9 mouse cellular contexts compared by ENCODE assay signal in genomic region chr4:117680963-117681362, GRCm38 (mm10). TPM values are rescaled to one million over a fixed set of nuclear protein-coding genes. Genes with fewer than 3 reads are reported as not detected.
A peak's percentile ranks its signal among the peaks of the same experiment; 100 is the strongest.
DNase-seq lines count a peak whose midpoint lies in the region; ATAC-seq and TF ChIP-seq lines count a peak whose summit lies in the region.
"Had no signal": no experiment of that assay in that cellular context is flagged by ENCODE, and none has a peak within 500 bp of the region (broad histone marks: within the 10 kb centered on the region; RNA-seq: fewer than 3 reads in every experiment).

No protein-coding gene starts in this region.

- H3K4me3 ChIP-seq in heart, embryonic 10.5 days = peak overlapping the region; percentile 93; the same call in 1 of the 2 replicates
- peak overlapping the region; percentile 92 for H3K4me3 ChIP-seq in embryonic facial prominence, embryonic 14.5 days (ENCODE audit: low read depth, low read length)
- H3K4me3 ChIP-seq in limb, embryonic 14.5 days (replicated peaks; ENCODE audit: low read length) = peak overlapping the region; percentile 76

- ATAC-seq in embryonic facial prominence, embryonic 14.5 days (ENCODE audit: low read depth) = no peak
- no peak for ATAC-seq in limb, embryonic 14.5 days (ENCODE audit: low FRiP score, low read depth)

- WGBS in heart, embryonic 10.5 days = 79% methylated on average over 6 of the region's 6 CpGs
- WGBS in embryonic facial prominence, embryonic 14.5 days = 74% methylated on average over 6 of the region's 6 CpGs
- WGBS in limb, embryonic 14.5 days = 82% methylated on average over 6 of the region's 6 CpGs

- peaks cover 18% of the 10 kb centered on the region for H3K4me1 ChIP-seq in heart, embryonic 10.5 days
- H3K4me1 ChIP-seq in embryonic facial prominence, embryonic 14.5 days (ENCODE audit: control insufficient read depth, insufficient read depth, low read length) = no peaks in the 10 kb centered on the region
- peaks cover 4% of the 10 kb centered on the region; the same call in 1 of the 2 replicates for H3K4me1 ChIP-seq in limb, embryonic 14.5 days (ENCODE audit: control insufficient read depth, insufficient read depth, low read length)

- no peak overlapping the region for H3K9ac ChIP-seq in embryonic facial prominence, embryonic 14.5 days (ENCODE audit: low read depth, low read length)
- H3K9ac ChIP-seq in limb, embryonic 14.5 days (ENCODE audit: low read depth, low read length, severe bottlenecking) = no peak overlapping the region

- no peaks in the 10 kb centered on the region for H3K27me3 ChIP-seq in heart, embryonic 10.5 days (ENCODE audit: insufficient read depth, poor library complexity, severe bottlenecking)
- H3K27me3 ChIP-seq in embryonic facial prominence, embryonic 14.5 days (replicated peaks; ENCODE audit: control insufficient read depth, insufficient read depth, low read length) = no peaks in the 10 kb centered on the region
- no peaks in the 10 kb centered on the region for H3K27me3 ChIP-seq in limb, embryonic 14.5 days (ENCODE audit: control insufficient read depth, insufficient read depth, low read length)

- TF ChIP-seq POLR2A in limb, embryonic 14.5 days (IDR thresholded peaks at IDR 0.05; ENCODE audit: borderline replicate concordance, extremely low read depth, insufficient read depth, insufficient read length) = no peak

- peaks cover 45% of the 10 kb centered on the region for H3K36me3 ChIP-seq in heart, embryonic 10.5 days
- H3K36me3 ChIP-seq in embryonic facial prominence, embryonic 14.5 days (ENCODE audit: control insufficient read depth, insufficient read depth, low read length) = peaks cover 45% of the 10 kb centered on the region
- H3K36me3 ChIP-seq in limb, embryonic 14.5 days (ENCODE audit: control insufficient read depth, insufficient read depth, low read length) = peaks cover 45% of the 10 kb centered on the region

- no peak for DNase-seq in heart, embryonic 10.5 days (ENCODE audit: low spot score)
- DNase-seq in heart, postnatal 36 days = no peak
- peak; percentile 40 for DNase-seq in 3T3-L1 (ENCODE audit: low read depth, low spot score)
- DNase-seq in embryonic facial prominence, embryonic 14.5 days (ENCODE audit: low spot score) = no peak
- no peak for DNase-seq in limb, embryonic 14.5 days (ENCODE audit: low spot score)
- no peak for DNase-seq in urinary bladder, postnatal 25 days (ENCODE audit: low spot score)
- DNase-seq in thymus, postnatal 14 days = no peak
- DNase-seq in layer of hippocampus, postnatal 36 days = no peak
- DNase-seq: lung, postnatal 36 days had no signal

- peak overlapping the region; percentile 93 for H3K4me2 ChIP-seq in embryonic facial prominence, embryonic 14.5 days (ENCODE audit: low read depth, low read length)
- peak overlapping the region; percentile 88 for H3K4me2 ChIP-seq in limb, embryonic 14.5 days (replicated peaks; ENCODE audit: low read depth, low read length, severe bottlenecking)

- H3K27ac ChIP-seq in heart, embryonic 10.5 days = no peak overlapping the region
- no peak overlapping the region for H3K27ac ChIP-seq in embryonic facial prominence, embryonic 14.5 days (replicated peaks; ENCODE audit: low read depth, low read length)
- H3K27ac ChIP-seq in limb, embryonic 14.5 days (replicated peaks; ENCODE audit: low read depth, low read length) = no peak overlapping the region

- intact Hi-C loops in heart, postnatal 36 days (cut with DNase I) = no loop called here

- no peaks in the 10 kb centered on the region for H3K9me3 ChIP-seq in heart, embryonic 10.5 days
- no peaks in the 10 kb centered on the region for H3K9me3 ChIP-seq in embryonic facial prominence, embryonic 14.5 days (ENCODE audit: control insufficient read depth, low read length)
- no peaks in the 10 kb centered on the region for H3K9me3 ChIP-seq in limb, embryonic 14.5 days (ENCODE audit: control insufficient read depth, low read length)

RNA-seq across cellular contexts. Expression of gene Dmap1, which starts 1.1 kb away (rescaled TPM):
- 54.6 and 63.6 TPM in 2 replicates for polyA plus RNA-seq in heart, embryonic 10.5 days (2016; fragmentation: Nextera tagmentation; extraction: Ambion mirVana)
- total RNA-seq in heart, postnatal 36 days (2021) = 10 to 100 TPM; 18.2 to 20.3 TPM
- 56.2 and 66.1 TPM in 2 replicates for polyA plus RNA-seq in embryonic facial prominence, embryonic 14.5 days (2014; fragmentation: Nextera tagmentation; extraction: Ambion mirVana)
- polyA plus RNA-seq in limb, embryonic 14.5 days (2012; rRNA removed) = 51.7 and 57.5 TPM in 2 replicates
- polyA plus RNA-seq in limb, embryonic 14.5 days (2014; fragmentation: Nextera tagmentation; extraction: Ambion mirVana) = 66.8 and 72.4 TPM in 2 replicates
- 10 to 100 TPM; 35.0 to 36.8 TPM for total RNA-seq in layer of hippocampus, postnatal 36 days (2021)

RNA-seq across cellular contexts. Expression of gene Gm12845, which starts 43.2 kb away (rescaled TPM):
- polyA plus RNA-seq in heart, embryonic 10.5 days (2016; fragmentation: Nextera tagmentation; extraction: Ambion mirVana) = not detected in 2 replicates
- not detected for total RNA-seq in heart, postnatal 36 days (2021)
- not detected in 2 replicates for polyA plus RNA-seq in embryonic facial prominence, embryonic 14.5 days (2014; fragmentation: Nextera tagmentation; extraction: Ambion mirVana)
- polyA plus RNA-seq in limb, embryonic 14.5 days (2012; rRNA removed) = not detected in 2 replicates
- polyA plus RNA-seq in limb, embryonic 14.5 days (2014; fragmentation: Nextera tagmentation; extraction: Ambion mirVana) = not detected in 2 replicates
- not detected for total RNA-seq in layer of hippocampus, postnatal 36 days (2021)
